Mouse (Mus musculus) lung, postnatal 0 days (tissue): ENCODE data around the gene Il6st.

Experiments used
- CTCF ChIP-seq: IDR thresholded peaks from 2 replicates; pipeline ENCODE4 v1.5.1; 2016; ENCODE audit warnings: antibody characterized with exemption, mild to moderate bottlenecking
- EP300 ChIP-seq: IDR thresholded peaks from 2 replicates; pipeline ENCODE4 v1.6.1; 2016; ENCODE audit warnings: antibody characterized with exemption, mild to moderate bottlenecking, control low read depth

GRCm38 (mm10) chr13:112439105-112439818 lies 24.6 kb upstream of the Il6st start:
- TF ChIP-seq CTCF (no peak), EP300 (no peak)
